8 mouse cellular contexts compared by ENCODE assay signal in genomic region chr14:52304644-52305271, GRCm38 (mm10). TPM values are rescaled to one million over a fixed set of nuclear protein-coding genes. Genes with fewer than 3 reads are reported as not detected.
DNase-seq lines count a peak whose midpoint lies in the region; ATAC-seq and TF ChIP-seq lines count a peak whose summit lies in the region.

Gene Mettl3, minus strand, starts transcription at chr14:52305128.

- peak within 1 kb of the TSS; percentile 58 for H3K4me2 ChIP-seq in forebrain, embryonic 15.5 days (replicated peaks)

- no peaks in the 10 kb centered on the region for H3K9me3 ChIP-seq in ES-E14 (ENCODE audit: control insufficient read depth, insufficient read depth, low read depth, low read length)
- no peaks in the 10 kb centered on the region for H3K9me3 ChIP-seq in forebrain, embryonic 15.5 days

- no peak for TF ChIP-seq CTCF in lung, adult 2 months (IDR thresholded peaks at IDR 0.05; ENCODE audit: insufficient read depth, low read length)

- in situ Hi-C loops in ES-E14 (cut with MboI; ENCODE audit: low sequenced_read_pairs in 2 of 2, unreplicated experiment in 2 of 2), result no loop called here

- TF ChIP-seq POLR2A in lung, adult 2 months (IDR thresholded peaks at IDR 0.05; ENCODE audit: borderline replicate concordance, extremely low read depth, low read depth, low read length), result peak; percentile 15; the same call in 1 of the 2 replicates

- peak within 1 kb of the TSS; percentile 92 for H3K9ac ChIP-seq in ES-E14 (ENCODE audit: insufficient read depth, low read depth, low read length, poor library complexity, severe bottlenecking)
- peak within 1 kb of the TSS; percentile 72 for H3K9ac ChIP-seq in forebrain, embryonic 15.5 days (replicated peaks)

- peaks cover 5% of the 10 kb centered on the region for H3K36me3 ChIP-seq in ES-E14 (ENCODE audit: control insufficient read depth, insufficient read depth, low read length, poor library complexity, severe bottlenecking)
- H3K36me3 ChIP-seq in forebrain, embryonic 15.5 days, result peaks cover 4% of the 10 kb centered on the region

- peak within 1 kb of the TSS; percentile 83 to 84 for H3K4me3 ChIP-seq in ES-E14 (ENCODE audit: insufficient read depth in 1 of 2, low read depth in 1 of 2, low read length in 2 of 2, poor library complexity in 1 of 2, severe bottlenecking in 1 of 2)
- peak within 1 kb of the TSS; percentile 64 for H3K4me3 ChIP-seq in forebrain, embryonic 15.5 days
- H3K4me3 ChIP-seq in lung, adult 2 months (replicated peaks; ENCODE audit: extremely low read depth, low read depth, low read length), result peak within 1 kb of the TSS; percentile 84

- H3K27ac ChIP-seq in ES-E14 (ENCODE audit: insufficient read depth, low read depth, low read length, poor library complexity, severe bottlenecking), result peak within 1 kb of the TSS; percentile 96
- H3K27ac ChIP-seq in forebrain, embryonic 15.5 days (replicated peaks), result peak within 1 kb of the TSS; percentile 94

- DNase-seq in ES-E14 (ENCODE audit: low read depth, low spot score), result peak; percentile 87
- peak; percentile 90 for DNase-seq in cerebellum, adult 11-12 months
- DNase-seq in heart, postnatal 25 days (ENCODE audit: low spot score), result peak; percentile 80
- DNase-seq in layer of hippocampus, adult 18-20 months (ENCODE audit: low spot score in 2 of 2), result peak; percentile 88 to 96
- DNase-seq in lung, adult 2 months, result peak; percentile 87
- peak; percentile 73 to 83 for DNase-seq in thymus, adult 18-20 months

- ATAC-seq in forebrain, embryonic 15.5 days (replicated peaks), result peak; percentile 95
- peak; percentile 95 for ATAC-seq in neutrophil, adult 5-6 weeks (ENCODE audit: extremely low read depth, insufficient number of reproducible peaks, low FRiP score, poor library complexity, severe bottlenecking)

- H3K4me1 ChIP-seq in ES-E14 (ENCODE audit: control insufficient read depth in 2 of 2, insufficient read depth in 2 of 2, low read length in 2 of 2, poor library complexity in 1 of 2), result no peaks in the 10 kb centered on the region
- H3K4me1 ChIP-seq in forebrain, embryonic 15.5 days, result peaks cover 14% of the 10 kb centered on the region
- H3K4me1 ChIP-seq in lung, adult 2 months (ENCODE audit: control insufficient read depth, insufficient read depth, low read length), result peaks cover 3% of the 10 kb centered on the region

- WGBS in forebrain, embryonic 15.5 days, result under 1% methylated on average over 46 of the region's 46 CpGs
- WGBS in lung, adult 2 months, result under 1% methylated on average over 46 of the region's 46 CpGs

- intact Hi-C loops in heart, postnatal 25 days (cut with DNase I), result loop anchor here (5.0 kb wide), 1 partner anchor 417 kb away; no protein-coding TSS in a partner anchor

- no peaks in the 10 kb centered on the region for H3K27me3 ChIP-seq in forebrain, embryonic 15.5 days

TF ChIP-seq in ES-E14, 5 proteins besides CTCF, POLR2A, EP300 and RAD21:
- TF ChIP-seq HCFC1 (IDR thresholded peaks at IDR 0.05; ENCODE audit: borderline replicate concordance, insufficient read depth, low read length) (peak; percentile 92), ZNF384 (IDR thresholded peaks at IDR 0.05; ENCODE audit: low read depth, low read length) (no peak)

RNA-seq across cellular contexts. Expression of gene Mettl3, which starts in this region (rescaled TPM):
- total RNA-seq in ES-E14 (2012; rRNA removed), result 22.0 and 50.3 TPM in 2 replicates
- 51.4 and 57.1 TPM in 2 replicates for polyA plus RNA-seq in forebrain, embryonic 15.5 days (2015; fragmentation: Nextera tagmentation; extraction: Ambion mirVana)
- total RNA-seq in heart, postnatal 25 days (2021), result 10 to 100 TPM; 14.3 to 17.8 TPM
- total RNA-seq in layer of hippocampus, adult 18-20 months (2021), result 10 to 100 TPM; 39.2 to 43.1 TPM
- 20.3 and 22.7 TPM in 2 replicates for polyA plus RNA-seq in lung, adult 2 months (2012; rRNA removed)
- 88.0 and 97.4 TPM in 2 replicates for total RNA-seq in neutrophil, adult 5-6 weeks (2017)

Comparison
In these comparisons a context has a peak if more than half of its experiments do, and no peak if none do; other contexts are left out.
1. Peak in every context shown above with its lines: DNase-seq, ATAC-seq, H3K4me3 ChIP-seq and H3K27ac ChIP-seq.